Mouse (Mus musculus) embryo, embryonic 11.5 days (tissue): ENCODE results near the gene Lysmd1.
A peak's percentile ranks its signal among the peaks of the same experiment; 100 is the strongest.

Experiments
- DNase-seq: peaks from one replicate; pipeline ENCODE4 v3.0.0-alpha.2; 2012; ENCODE audit warnings: low read depth, low spot score

Gene Lysmd1

GRCm38 (mm10) chr3:95173256-95173949 lies 39.5 kb downstream of the Lysmd1 start:
- DNase-seq, result no peak

GRCm38 (mm10) chr3:95174011-95174592 lies 40.2 kb downstream of the Lysmd1 start:
- peak; percentile 78 for DNase-seq

GRCm38 (mm10) chr3:95176500-95176899 lies 42.6 kb downstream of the Lysmd1 start:
- no peak for DNase-seq

- no peak for DNase-seq
These were observed 43.7 kb downstream of the Lysmd1 start for GRCm38 (mm10) chr3:95177583-95177982.

- no peak for DNase-seq
These were observed 45.1 kb downstream of the Lysmd1 start for GRCm38 (mm10) chr3:95178948-95179347.

GRCm38 (mm10) chr3:95179890-95180289 lies 46.0 kb downstream of the Lysmd1 start:
- DNase-seq, result no peak

- no peak for DNase-seq
These were observed 48.0 kb downstream of the Lysmd1 start for GRCm38 (mm10) chr3:95181841-95182240.

- no peak for DNase-seq
These were observed 51.1 kb downstream of the Lysmd1 start for GRCm38 (mm10) chr3:95184796-95185577.

GRCm38 (mm10) chr3:95186100-95186499 lies 52.2 kb downstream of the Lysmd1 start:
- DNase-seq, result no peak

- no peak for DNase-seq
These were observed 53.0 kb downstream of the Lysmd1 start for GRCm38 (mm10) chr3:95186888-95187287.
